Mouse (Mus musculus) forelimb bud, embryonic 11.5 days (tissue): Measurements from ENCODE around the gene Loxl1.
A peak's percentile ranks its signal among the peaks of the same experiment; 100 is the strongest.

ENCODE experiments used
- DNase-seq: peaks from one replicate; pipeline ENCODE4 v3.0.0-alpha.2; 2012; ENCODE audit warnings: low read depth, low spot score

Gene Loxl1

GRCm38 (mm10) chr9:58312944-58313359, at the start of gene Loxl1:
TSS of gene Loxl1 (minus strand) at chr9:58313186.
- peak; percentile 80 for DNase-seq

GRCm38 (mm10) chr9:58361956-58362355, 49.0 kb upstream of the Loxl1 start:
- DNase-seq = no peak

GRCm38 (mm10) chr9:58361373-58361772, 48.4 kb upstream of the Loxl1 start:
- no peak for DNase-seq

GRCm38 (mm10) chr9:58355262-58356050, 42.5 kb upstream of the Loxl1 start:
- no peak for DNase-seq

- no peak for DNase-seq
Measured at GRCm38 (mm10) chr9:58354701-58355100, 41.7 kb upstream of the Loxl1 start.

GRCm38 (mm10) chr9:58353224-58353623, 40.2 kb upstream of the Loxl1 start:
- no peak for DNase-seq

- no peak for DNase-seq
Measured at GRCm38 (mm10) chr9:58347795-58348194, 34.8 kb upstream of the Loxl1 start.

GRCm38 (mm10) chr9:58346498-58346897, 33.5 kb upstream of the Loxl1 start:
- DNase-seq = peak; percentile 55

- DNase-seq = no peak
Measured at GRCm38 (mm10) chr9:58345963-58346362, 33.0 kb upstream of the Loxl1 start.

GRCm38 (mm10) chr9:58341795-58342194, 28.8 kb upstream of the Loxl1 start:
- no peak for DNase-seq

GRCm38 (mm10) chr9:58336650-58337281, 23.8 kb upstream of the Loxl1 start:
- no peak for DNase-seq

GRCm38 (mm10) chr9:58331276-58331675, 18.3 kb upstream of the Loxl1 start:
- DNase-seq = no peak

- DNase-seq = peak; percentile 58
Measured at GRCm38 (mm10) chr9:58330293-58330692, 17.3 kb upstream of the Loxl1 start.

GRCm38 (mm10) chr9:58327382-58327781, 14.4 kb upstream of the Loxl1 start:
- DNase-seq = no peak

- no peak for DNase-seq
Measured at GRCm38 (mm10) chr9:58326477-58327180, 13.6 kb upstream of the Loxl1 start.

GRCm38 (mm10) chr9:58321681-58322080, 8.7 kb upstream of the Loxl1 start:
- no peak for DNase-seq

GRCm38 (mm10) chr9:58318317-58318716, 5.3 kb upstream of the Loxl1 start:
- no peak for DNase-seq

GRCm38 (mm10) chr9:58317381-58317780, 4.4 kb upstream of the Loxl1 start:
- DNase-seq = no peak

GRCm38 (mm10) chr9:58316784-58317183, 3.8 kb upstream of the Loxl1 start:
- DNase-seq = no peak

- no peak for DNase-seq
Measured at GRCm38 (mm10) chr9:58315850-58316249, 2.9 kb upstream of the Loxl1 start.

- peak; percentile 48 for DNase-seq
Measured at GRCm38 (mm10) chr9:58314682-58315360, 1.8 kb upstream of the Loxl1 start.
